Mouse (Mus musculus) thymus, adult 2 months (tissue): ENCODE measurements around the gene Myo1e.

Experiments used
- CTCF ChIP-seq: fragments of 200-500 bp; IDR thresholded peaks from 2 replicates; pipeline ENCODE4 v1.5.1; 2012; ENCODE audit warnings: mild to moderate bottlenecking, control low read depth, low read length, moderate library complexity, borderline replicate concordance; ENCODE audit not compliant: control insufficient read depth, poor library complexity, insufficient read depth; ENCODE audit errors: extremely low read depth
- POLR2A ChIP-seq: fragments of 200-500 bp; IDR thresholded peaks from 2 replicates; pipeline ENCODE4 v1.6.1; 2012; ENCODE audit warnings: mild to moderate bottlenecking, low read length, control low read depth, moderate library complexity; ENCODE audit not compliant: control insufficient read depth, poor library complexity, insufficient read depth; ENCODE audit errors: extremely low read depth

DNA sequence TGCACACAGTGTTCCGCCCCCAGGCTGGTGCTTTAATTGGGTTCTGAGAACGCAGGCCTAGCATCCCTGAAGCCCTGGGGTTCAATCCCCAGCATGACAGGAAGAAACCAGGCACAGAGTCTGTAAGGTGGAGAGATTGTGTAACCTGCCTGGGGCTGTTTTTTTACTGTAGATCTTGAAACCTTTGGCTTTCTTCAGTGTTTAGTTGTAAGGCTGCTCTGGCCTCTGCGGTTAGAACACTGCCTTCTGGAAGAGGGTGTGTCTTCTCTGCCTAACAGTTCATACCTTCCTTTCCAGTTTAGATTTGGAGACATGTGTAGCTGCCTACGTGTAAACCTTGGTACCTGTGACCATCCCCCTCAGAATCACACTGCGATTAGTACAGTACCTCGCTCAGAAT lies 67.3 kb downstream of the Myo1e start:
- no peak for TF ChIP-seq CTCF
- no peak for TF ChIP-seq POLR2A
